Mouse (Mus musculus) v-Abl transformed pro-B cells (cell line): ENCODE results near the gene Kctd21.

Experiments used
- in situ Hi-C, 2 experiments: fragments of 400-800 bp; cut with MboI; formaldehyde crosslinking; loops; one replicate each; pipeline ENCODE4 v1.15.1; 2025; ENCODE audit not compliant: unreplicated experiment in 2 of 2

The Kctd21 gene

GRCm38 (mm10) chr7:97346822-97347166 lies 14.7 kb downstream of the Kctd21 start:
- in situ Hi-C loops = no loop called here

- in situ Hi-C loops = no loop called here
Measured at GRCm38 (mm10) chr7:97347464-97347863, 15.3 kb downstream of the Kctd21 start.

- in situ Hi-C loops = no loop called here
Measured at GRCm38 (mm10) chr7:97348318-97348717, 16.2 kb downstream of the Kctd21 start.

GRCm38 (mm10) chr7:97348836-97349235 lies 16.7 kb downstream of the Kctd21 start:
- in situ Hi-C loops = no loop called here

- in situ Hi-C loops = no loop called here
Measured at GRCm38 (mm10) chr7:97349438-97349837, 17.3 kb downstream of the Kctd21 start.

- in situ Hi-C loops = no loop called here
Measured at GRCm38 (mm10) chr7:97350891-97351290, 18.8 kb downstream of the Kctd21 start.

- in situ Hi-C loops = no loop called here
Measured at GRCm38 (mm10) chr7:97351792-97352513, 19.8 kb downstream of the Kctd21 start.

GRCm38 (mm10) chr7:97353356-97353755 lies 21.2 kb downstream of the Kctd21 start:
- in situ Hi-C loops = no loop called here

- in situ Hi-C loops = no loop called here
Measured at GRCm38 (mm10) chr7:97355068-97355841, 23.1 kb downstream of the Kctd21 start.

GRCm38 (mm10) chr7:97356253-97356652 lies 24.1 kb downstream of the Kctd21 start:
- in situ Hi-C loops = no loop called here

GRCm38 (mm10) chr7:97356875-97357276 lies 24.7 kb downstream of the Kctd21 start:
- in situ Hi-C loops = no loop called here

- in situ Hi-C loops = no loop called here
Measured at GRCm38 (mm10) chr7:97357840-97358239, 25.7 kb downstream of the Kctd21 start.

- in situ Hi-C loops = no loop called here
Measured at GRCm38 (mm10) chr7:97358347-97358746, 26.2 kb downstream of the Kctd21 start.

- in situ Hi-C loops = loop anchor here in 1 of 2 experiments (5.0 to 10.0 kb wide), 2 partner anchors 275 to 388 kb away; partner anchors contain the start of gene Gab2
Measured at GRCm38 (mm10) chr7:97360166-97360565, 28.0 kb downstream of the Kctd21 start.

- in situ Hi-C loops = loop anchor here in 1 of 2 experiments (5.0 to 10.0 kb wide), 2 partner anchors 276 to 389 kb away; partner anchors contain the start of gene Gab2
Measured at GRCm38 (mm10) chr7:97360955-97361354, 28.8 kb downstream of the Kctd21 start.

- in situ Hi-C loops = loop anchor here in 1 of 2 experiments (5.0 to 10.0 kb wide), 2 partner anchors 277 to 389 kb away; partner anchors contain the start of gene Gab2
Measured at GRCm38 (mm10) chr7:97361467-97361866, 29.3 kb downstream of the Kctd21 start.

GRCm38 (mm10) chr7:97365887-97366286 lies 33.8 kb downstream of the Kctd21 start:
- in situ Hi-C loops = loop anchor here (5.0 to 10.0 kb wide), 2 partner anchors 281 to 394 kb away; partner anchors contain the start of gene Gab2 (in 1 of the 2)

GRCm38 (mm10) chr7:97375101-97375500 lies 43.0 kb downstream of the Kctd21 start:
- in situ Hi-C loops = no loop called here

- in situ Hi-C loops = no loop called here
Measured at GRCm38 (mm10) chr7:97375906-97376305, 43.8 kb downstream of the Kctd21 start.

GRCm38 (mm10) chr7:97379304-97379703 lies 47.2 kb downstream of the Kctd21 start:
- in situ Hi-C loops = no loop called here

- in situ Hi-C loops = no loop called here
Measured at GRCm38 (mm10) chr7:97380500-97381123, 48.5 kb downstream of the Kctd21 start.
